Mouse (Mus musculus): ENCODE measurements at regions not wholly inside any gene's neighbourhood (a gene's known extent, or its start where the extent isn't known, plus 50 kb on each side); places are given as distances from the start of the nearest gene placed in this dataset.

GRCm38 (mm10) chr2:117028771-117029170 is 92.4 kb upstream of the Spred1 start:
- DNase-seq: no peak

DNA sequence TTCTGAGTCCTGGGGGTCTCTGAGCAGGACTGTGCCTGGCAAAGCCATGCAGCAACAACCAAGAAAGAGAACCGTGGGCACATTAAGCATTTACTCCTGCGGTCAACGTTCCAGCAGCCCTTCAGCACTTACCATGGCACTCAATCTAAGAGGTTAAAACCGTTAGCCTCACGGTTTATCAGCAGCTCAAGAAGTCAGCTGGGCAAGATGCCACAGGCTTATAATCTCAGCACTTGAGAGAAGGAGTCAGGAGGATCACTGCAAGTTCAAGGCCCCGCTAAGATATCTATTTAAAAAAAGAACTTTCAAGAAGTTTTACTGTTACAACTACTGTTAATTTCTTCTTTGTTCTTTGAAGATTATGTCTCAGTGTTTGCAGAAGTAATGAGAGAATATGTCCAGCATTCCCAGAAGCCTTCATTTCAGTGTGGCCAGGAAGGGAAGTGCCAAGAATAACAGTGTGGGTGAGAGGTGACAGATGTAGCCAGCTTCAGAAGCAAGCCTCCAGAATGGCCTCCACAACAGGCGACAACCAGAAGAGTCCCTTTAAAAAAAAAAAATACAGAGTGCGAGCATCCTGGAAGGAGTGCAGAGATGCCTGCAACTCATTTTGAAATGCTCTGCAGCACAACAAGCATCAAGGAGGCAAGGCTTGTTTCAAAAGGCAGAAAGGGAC is 84.8 kb upstream of the Spred1 start:
- DNase-seq: no peak

- no peak for DNase-seq
Measured at GRCm38 (mm10) chr2:117040211-117040610, 81.0 kb upstream of the Spred1 start.

DNA sequence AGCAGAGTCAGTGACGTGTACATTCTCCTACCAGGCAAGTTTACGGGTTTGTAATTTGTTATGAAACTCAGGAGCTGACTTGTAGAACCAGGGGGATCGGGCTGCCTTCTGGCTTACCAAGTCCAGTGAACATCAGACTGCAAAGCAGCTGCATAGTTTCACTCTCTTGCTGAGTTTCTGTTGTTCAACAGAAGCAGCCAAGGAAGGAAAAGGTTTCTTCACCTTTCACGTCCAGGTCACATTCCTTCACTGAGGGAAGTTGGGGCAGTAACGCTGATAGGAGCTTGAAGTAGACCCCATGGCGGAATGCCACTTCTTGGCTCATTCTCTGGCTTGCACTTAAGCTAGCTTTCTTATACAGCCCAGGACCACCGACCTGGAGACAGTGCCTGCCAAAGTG is 77.3 kb upstream of the Spred1 start:
- no peak for DNase-seq

GRCm38 (mm10) chr2:117048290-117048730 is 72.9 kb upstream of the Spred1 start:
- no peak for DNase-seq

DNA sequence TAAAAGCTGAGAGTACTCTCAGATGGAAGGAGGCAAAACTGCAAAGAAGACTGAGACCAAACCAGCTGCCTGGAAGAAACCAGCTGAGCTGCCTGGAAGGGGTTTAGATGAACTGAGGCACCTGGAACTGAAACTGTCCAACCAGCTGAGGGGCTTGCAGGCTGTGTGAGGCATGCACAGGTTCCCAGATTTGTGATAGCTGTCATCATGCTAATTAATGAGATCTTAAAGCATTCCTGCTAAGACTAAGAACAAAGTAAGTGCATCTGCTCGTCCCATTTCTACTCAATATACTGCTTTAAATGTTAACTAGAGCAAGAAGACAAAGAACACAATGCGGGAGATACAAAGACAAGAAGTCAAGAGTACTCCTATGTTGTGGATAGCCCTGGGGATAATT is 71.1 kb upstream of the Spred1 start:
- DNase-seq: no peak

GRCm38 (mm10) chr2:117064126-117064525 is 57.0 kb upstream of the Spred1 start:
- no peak for DNase-seq

- DNase-seq: no peak
Measured at GRCm38 (mm10) chr2:117070348-117070747, 50.8 kb upstream of the Spred1 start.

DNA sequence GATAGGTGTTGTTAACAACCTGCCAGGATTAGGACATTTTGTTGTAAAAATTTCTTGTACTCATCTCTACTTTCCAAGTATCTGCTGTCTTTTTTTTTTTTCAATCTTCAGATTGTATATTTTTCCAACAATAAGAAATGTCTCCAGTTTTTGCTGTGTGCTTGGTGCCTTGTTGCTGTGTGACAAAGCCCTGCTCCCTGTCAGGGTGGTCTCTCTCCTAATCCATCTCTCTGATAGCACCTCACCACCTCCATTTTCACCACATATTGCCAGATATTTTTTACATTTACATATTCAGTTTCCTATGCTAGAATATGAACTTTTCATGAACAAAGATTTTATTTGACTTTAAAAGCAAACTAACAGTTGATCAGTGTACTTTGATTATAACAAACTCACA is 50.1 kb upstream of the Spred1 start:
- no peak for DNase-seq

Data from cerebellum, adult 18-20 months (tissue).